Mouse (Mus musculus): ENCODE results near the gene Slc2a6.

DNA sequence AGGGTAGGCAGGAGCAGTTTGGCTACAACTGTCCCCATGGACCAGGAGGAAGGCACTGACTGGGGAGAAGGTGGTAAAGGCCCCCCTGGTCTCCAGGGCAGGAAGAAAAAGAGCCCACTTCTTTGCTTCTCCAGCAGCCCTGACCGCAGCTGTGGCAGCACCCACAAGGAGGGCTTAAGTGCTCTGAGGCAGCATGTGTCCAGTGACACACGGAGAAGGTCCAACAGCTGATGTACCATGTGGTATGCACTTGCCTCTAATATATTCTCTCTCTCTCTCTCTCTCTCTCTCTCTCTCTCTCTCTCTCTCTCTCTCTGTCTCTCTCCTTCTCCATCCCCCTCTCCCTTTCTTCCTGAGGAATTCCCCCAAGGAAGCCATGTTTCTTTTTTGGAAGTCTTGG, 44.2 kb upstream of the Slc2a6 start, which contains the start of gene Mymk:
- no peak for TF ChIP-seq CTCF (IDR thresholded peaks at IDR 0.05; ENCODE audit: low read depth)
- TF ChIP-seq EP300 (IDR thresholded peaks at IDR 0.05; ENCODE audit: low read depth) = no peak

Data from liver, postnatal 0 days (tissue).